Mouse (Mus musculus): ENCODE data around the gene Gm26657. TPM values are rescaled to one million over a fixed set of nuclear protein-coding genes. Genes with fewer than 3 reads are reported as not detected.

Gm26657 gene
- not detected in 2 replicates for polyA plus RNA-seq (2015; fragmentation: Nextera tagmentation; extraction: Ambion mirVana)

DNA sequence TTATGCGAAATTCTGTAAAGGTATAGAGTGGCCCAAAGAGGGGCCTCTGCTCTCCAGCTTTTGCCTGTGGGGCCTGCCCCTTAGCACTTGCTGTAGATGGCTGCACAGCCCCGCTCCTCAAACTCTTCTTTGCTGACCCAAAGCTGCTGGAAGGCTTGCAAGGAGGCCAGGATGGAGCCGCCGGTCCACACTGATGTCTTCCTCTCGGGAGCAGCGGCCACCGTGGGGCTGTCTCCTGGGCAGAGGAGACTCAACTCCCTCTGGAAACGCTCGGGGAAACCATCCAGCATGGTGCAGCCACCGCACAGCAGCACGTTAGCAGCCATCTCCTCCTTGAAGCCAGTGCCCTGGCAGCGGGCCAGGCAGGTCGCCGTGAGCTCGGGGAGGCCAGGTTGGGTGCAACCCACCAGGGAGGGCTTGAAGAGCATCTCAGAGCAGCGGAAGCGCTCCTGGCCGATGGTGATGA, at the start of gene Gm26657:
Gm26657 (plus strand) TSS at position 51 of the 466 bp plus-strand sequence.
- no peak within 1 kb of the TSS for H3K4me2 ChIP-seq
- H3K9ac ChIP-seq: no peak within 1 kb of the TSS
- no peaks in the 10 kb centered on the region for H3K36me3 ChIP-seq (replicated peaks)
- no peaks in the 10 kb centered on the region for H3K27me3 ChIP-seq
- no peaks in the 10 kb centered on the region for H3K4me1 ChIP-seq (replicated peaks)
- H3K9me3 ChIP-seq (replicated peaks): no peaks in the 10 kb centered on the region
- ATAC-seq (ENCODE audit: insufficient read depth): no peak
- H3K4me3 ChIP-seq (replicated peaks): no peak within 1 kb of the TSS
- 76% methylated on average over 18 of the region's 18 CpGs for WGBS (ENCODE audit: insufficient replicate concordance)
- H3K27ac ChIP-seq (replicated peaks): no peak within 1 kb of the TSS

DNA sequence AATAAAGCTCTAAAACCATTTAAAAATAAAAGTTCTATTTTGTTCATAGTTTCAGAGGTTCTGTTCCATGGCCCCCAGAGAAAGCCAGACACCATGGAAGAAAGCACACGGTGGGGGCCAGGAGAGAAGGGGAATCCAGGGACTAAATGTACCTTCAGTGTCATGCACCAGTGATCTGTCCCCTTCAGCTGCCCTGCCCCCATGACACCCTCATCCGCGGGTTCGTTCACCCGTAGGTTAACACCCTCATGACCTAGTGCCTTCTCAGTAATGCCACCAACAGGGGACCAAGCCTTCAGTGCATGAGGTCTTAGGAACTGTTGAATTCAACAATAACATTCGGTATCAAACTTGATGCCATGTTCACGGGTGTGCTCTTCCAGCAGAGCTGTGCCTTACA, 43.5 kb upstream of the Gm26657 start:
- Histone ChIP-seq H3K4me2 (no peak overlapping the region), H3K4me1 (replicated peaks) (no peaks in the 10 kb centered on the region), H3K27ac (replicated peaks) (no peak overlapping the region), H3K27me3 (no peaks in the 10 kb centered on the region), H3K36me3 (replicated peaks) (no peaks in the 10 kb centered on the region), H3K9me3 (replicated peaks) (no peaks in the 10 kb centered on the region), H3K9ac (no peak overlapping the region), H3K4me3 (replicated peaks) (no peak overlapping the region)
- ATAC-seq (ENCODE audit: insufficient read depth): no peak
- 74% methylated on average over 7 of the region's 7 CpGs for WGBS (ENCODE audit: insufficient replicate concordance)

DNA sequence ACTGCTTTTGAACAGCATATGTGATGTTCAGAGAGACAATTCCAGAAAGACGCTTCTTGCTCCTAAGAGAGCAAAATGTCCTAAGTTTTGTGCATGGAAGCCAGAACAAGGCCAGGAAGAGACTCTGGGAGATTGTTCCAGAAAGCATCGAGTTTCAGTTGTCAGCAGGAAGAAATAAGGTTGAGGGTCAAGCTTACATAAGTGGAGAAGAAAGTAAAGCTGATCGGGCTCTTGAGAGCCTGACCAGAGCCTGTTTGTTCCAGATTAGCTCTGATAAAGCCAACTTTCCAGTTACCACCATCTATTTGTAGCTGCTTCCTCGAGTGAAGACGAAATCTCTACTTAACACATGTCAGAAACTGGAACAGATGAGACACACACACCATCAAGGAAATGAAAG, 41.2 kb upstream of the Gm26657 start:
- H3K9me3 ChIP-seq (replicated peaks): no peaks in the 10 kb centered on the region
- H3K9ac ChIP-seq: no peak overlapping the region
- H3K4me1 ChIP-seq (replicated peaks): no peaks in the 10 kb centered on the region
- H3K36me3 ChIP-seq (replicated peaks): no peaks in the 10 kb centered on the region
- H3K27me3 ChIP-seq: no peaks in the 10 kb centered on the region
- no peak overlapping the region for H3K4me2 ChIP-seq
- no peak for ATAC-seq (ENCODE audit: insufficient read depth)
- WGBS (ENCODE audit: insufficient replicate concordance): 16% methylated on average over 5 of the region's 5 CpGs
- no peak overlapping the region for H3K4me3 ChIP-seq (replicated peaks)
- no peak overlapping the region for H3K27ac ChIP-seq (replicated peaks)

DNA sequence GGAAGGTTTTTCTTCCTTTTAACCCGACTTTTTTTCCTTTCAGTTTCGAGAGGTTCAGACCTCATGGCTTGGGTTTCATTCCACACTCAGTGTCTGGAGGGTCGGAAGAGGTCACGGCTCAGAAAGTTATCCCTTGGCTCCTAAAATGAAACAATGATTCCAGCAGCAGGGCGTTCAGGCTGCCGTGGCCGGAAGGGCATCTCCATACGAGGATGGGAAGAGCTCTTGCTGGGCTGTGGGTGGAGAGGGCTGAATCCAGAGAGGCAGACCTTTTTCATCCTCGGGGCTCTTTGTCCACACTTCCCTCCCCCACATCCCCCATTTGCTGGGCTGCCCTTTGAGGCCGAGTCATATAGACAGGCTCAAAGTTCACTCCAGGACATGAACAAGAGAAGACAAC, 37.6 kb upstream of the Gm26657 start:
- H3K4me3 ChIP-seq (replicated peaks): no peak overlapping the region
- no peaks in the 10 kb centered on the region for H3K4me1 ChIP-seq (replicated peaks)
- no peaks in the 10 kb centered on the region for H3K9me3 ChIP-seq (replicated peaks)
- no peaks in the 10 kb centered on the region for H3K36me3 ChIP-seq (replicated peaks)
- no peak for ATAC-seq (ENCODE audit: insufficient read depth)
- 29% methylated on average over 10 of the region's 10 CpGs for WGBS (ENCODE audit: insufficient replicate concordance)
- no peak overlapping the region for H3K27ac ChIP-seq (replicated peaks)
- no peaks in the 10 kb centered on the region for H3K27me3 ChIP-seq
- no peak overlapping the region for H3K9ac ChIP-seq
- peak overlapping the region; percentile 6; the same call in 1 of the 2 replicates for H3K4me2 ChIP-seq

DNA sequence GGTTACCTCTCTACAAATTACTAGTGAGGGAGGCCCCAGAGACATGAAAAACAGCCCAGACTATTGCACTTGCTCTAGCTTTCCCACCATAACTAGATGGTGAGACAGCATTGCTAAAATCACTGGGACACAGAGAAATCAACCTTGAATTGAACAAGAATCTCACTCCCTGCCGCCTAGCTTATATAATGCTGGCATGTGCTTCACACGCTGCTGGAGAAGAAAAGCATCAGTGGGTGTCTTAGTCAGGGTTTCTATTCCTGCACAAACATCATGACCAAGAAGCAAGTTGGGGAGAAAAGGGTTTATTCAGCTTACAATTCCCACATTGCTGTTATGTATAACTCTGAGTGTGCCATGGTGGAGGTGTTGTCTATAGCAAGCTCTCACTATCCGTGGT, 26.7 kb upstream of the Gm26657 start:
- WGBS (ENCODE audit: insufficient replicate concordance): 67% methylated on average over 3 of the region's 3 CpGs

DNA sequence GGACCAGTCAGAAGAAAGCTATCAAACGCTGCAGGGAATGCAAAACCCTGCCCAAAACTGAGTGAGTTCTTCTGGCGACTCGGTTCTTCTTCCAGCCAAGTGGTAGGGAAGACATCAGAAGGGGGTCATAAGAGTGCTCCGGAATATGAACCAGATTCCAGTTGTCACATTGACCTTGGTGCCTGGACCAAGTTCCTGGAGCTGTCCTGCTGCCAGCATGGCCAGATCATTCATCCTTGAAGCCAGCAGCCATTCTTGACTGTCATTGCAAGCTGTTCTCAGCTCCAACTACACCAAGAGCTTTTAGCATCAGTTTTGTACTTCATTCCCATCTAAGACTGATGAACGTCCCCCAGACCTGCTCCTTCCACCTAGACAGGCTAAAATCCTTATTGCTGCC, 23.1 kb upstream of the Gm26657 start:
- no peaks in the 10 kb centered on the region for H3K27me3 ChIP-seq
- H3K9ac ChIP-seq: no peak overlapping the region
- no peaks in the 10 kb centered on the region for H3K4me1 ChIP-seq (replicated peaks)
- H3K36me3 ChIP-seq (replicated peaks): no peaks in the 10 kb centered on the region
- no peaks in the 10 kb centered on the region for H3K9me3 ChIP-seq (replicated peaks)
- H3K4me3 ChIP-seq (replicated peaks): no peak overlapping the region
- no peak overlapping the region for H3K4me2 ChIP-seq
- WGBS (ENCODE audit: insufficient replicate concordance): 43% methylated on average over 5 of the region's 5 CpGs
- ATAC-seq (ENCODE audit: insufficient read depth): no peak
- H3K27ac ChIP-seq (replicated peaks): no peak overlapping the region

More for the DNA sequence above, 26.7 kb upstream of the Gm26657 start:
- no peaks in the 10 kb centered on the region for H3K9me3 ChIP-seq (replicated peaks)
- H3K36me3 ChIP-seq (replicated peaks): no peaks in the 10 kb centered on the region
- no peaks in the 10 kb centered on the region for H3K27me3 ChIP-seq
- no peak overlapping the region for H3K27ac ChIP-seq (replicated peaks)
- no peaks in the 10 kb centered on the region for H3K4me1 ChIP-seq (replicated peaks)
- no peak overlapping the region for H3K9ac ChIP-seq
- ATAC-seq (ENCODE audit: insufficient read depth): no peak
- H3K4me3 ChIP-seq (replicated peaks): no peak overlapping the region
- no peak overlapping the region for H3K4me2 ChIP-seq

DNA sequence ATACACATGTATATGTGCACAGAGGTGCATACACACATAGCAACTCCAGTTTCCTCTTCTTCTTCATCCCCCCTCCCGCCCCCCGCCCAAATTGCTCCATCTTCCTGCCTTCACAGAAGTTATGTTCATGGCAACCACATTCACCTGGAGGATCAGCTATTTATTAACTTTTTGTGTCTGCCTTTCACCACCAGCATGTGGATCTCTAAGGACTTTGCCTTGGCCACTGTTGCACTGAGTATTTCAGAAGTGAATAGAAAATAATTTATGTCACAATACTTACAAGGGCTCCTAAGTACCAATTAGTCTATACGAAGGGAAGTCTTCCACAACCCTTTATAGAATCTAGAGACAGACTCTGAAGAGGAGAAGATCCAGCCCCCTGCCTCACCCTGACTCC, 21.9 kb upstream of the Gm26657 start:
- H3K4me3 ChIP-seq (replicated peaks): no peak overlapping the region
- no peaks in the 10 kb centered on the region for H3K27me3 ChIP-seq
- no peaks in the 10 kb centered on the region for H3K9me3 ChIP-seq (replicated peaks)
- H3K27ac ChIP-seq (replicated peaks): no peak overlapping the region
- no peak overlapping the region for H3K4me2 ChIP-seq
- ATAC-seq (ENCODE audit: insufficient read depth): no peak
- H3K9ac ChIP-seq: no peak overlapping the region
- no peaks in the 10 kb centered on the region for H3K4me1 ChIP-seq (replicated peaks)
- WGBS (ENCODE audit: insufficient replicate concordance): 44% methylated on average over 3 of the region's 3 CpGs
- H3K36me3 ChIP-seq (replicated peaks): no peaks in the 10 kb centered on the region

DNA sequence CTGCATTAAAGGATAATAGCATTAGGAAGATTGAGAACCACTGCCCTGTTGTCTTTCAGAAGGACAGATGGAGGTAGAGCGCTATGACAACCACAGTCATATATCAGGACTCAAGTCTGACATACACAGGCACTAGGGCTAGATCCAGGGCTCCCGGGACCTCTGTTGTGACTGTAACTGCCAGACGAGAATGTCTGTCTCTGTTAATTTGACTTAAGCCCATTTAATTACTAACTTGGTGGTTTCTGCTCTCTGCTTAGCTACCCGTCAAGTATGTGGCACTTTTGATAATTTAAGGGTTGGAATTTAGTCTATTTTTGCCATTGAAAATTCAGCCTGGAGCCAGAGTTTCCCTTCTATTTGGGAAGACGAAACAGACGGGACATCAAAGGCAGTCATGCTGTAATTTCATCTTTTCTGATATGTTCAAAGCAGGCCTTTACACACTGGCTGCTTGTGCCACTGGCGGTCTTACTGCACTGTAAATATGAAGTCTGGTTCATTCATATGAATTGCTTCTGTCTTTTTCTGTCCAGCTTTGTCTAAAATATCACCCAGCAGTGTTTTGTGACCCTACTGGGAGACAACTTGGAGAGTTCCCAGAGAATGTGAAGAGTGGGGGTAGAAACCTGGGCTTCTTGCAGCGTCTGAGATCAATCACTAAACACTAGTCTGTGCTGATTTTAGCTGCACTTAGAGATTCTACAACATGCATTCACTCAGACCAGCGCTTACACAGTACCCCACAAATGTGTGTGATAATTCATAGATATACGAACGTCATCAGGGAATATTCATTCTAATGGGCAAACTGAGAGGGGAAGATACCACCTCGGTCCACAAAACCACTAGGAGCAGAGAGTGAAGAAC, 21.1 kb upstream of the Gm26657 start:
- ATAC-seq (ENCODE audit: insufficient read depth): no peak
- Histone ChIP-seq H3K4me2 (no peak overlapping the region), H3K9ac (no peak overlapping the region), H3K4me3 (replicated peaks) (no peak overlapping the region), H3K27ac (replicated peaks) (no peak overlapping the region), H3K27me3 (no peaks in the 10 kb centered on the region), H3K4me1 (replicated peaks) (no peaks in the 10 kb centered on the region), H3K9me3 (replicated peaks) (no peaks in the 10 kb centered on the region), H3K36me3 (replicated peaks) (no peaks in the 10 kb centered on the region)
- WGBS (ENCODE audit: insufficient replicate concordance): 56% methylated on average over 12 of the region's 12 CpGs

DNA sequence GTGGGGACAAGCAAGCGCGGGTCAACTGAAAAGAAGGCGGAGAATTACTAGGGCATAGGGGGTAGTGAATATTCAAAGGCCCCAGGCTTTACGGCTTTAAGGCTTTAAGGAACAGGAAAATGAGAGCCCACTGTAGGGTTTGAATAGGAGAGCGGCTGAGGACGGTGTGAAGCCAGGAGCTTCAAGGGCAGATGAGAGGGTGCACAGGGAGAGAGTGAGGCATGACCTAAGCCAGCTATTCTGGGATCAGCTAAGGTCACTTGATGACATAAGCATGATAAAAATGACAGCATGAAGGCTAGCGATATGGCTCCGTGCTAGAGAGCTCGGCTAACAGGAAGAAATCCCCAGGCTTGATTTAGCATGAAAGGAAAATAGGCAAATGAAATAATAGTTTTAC, 20.4 kb upstream of the Gm26657 start:
- Histone ChIP-seq H3K9me3 (replicated peaks) (no peaks in the 10 kb centered on the region), H3K27ac (replicated peaks) (no peak overlapping the region), H3K4me2 (no peak overlapping the region), H3K36me3 (replicated peaks) (no peaks in the 10 kb centered on the region), H3K27me3 (no peaks in the 10 kb centered on the region), H3K4me3 (replicated peaks) (no peak overlapping the region), H3K9ac (no peak overlapping the region), H3K4me1 (replicated peaks) (no peaks in the 10 kb centered on the region)
- ATAC-seq (ENCODE audit: insufficient read depth): no peak
- 55% methylated on average over 9 of the region's 9 CpGs for WGBS (ENCODE audit: insufficient replicate concordance)

DNA sequence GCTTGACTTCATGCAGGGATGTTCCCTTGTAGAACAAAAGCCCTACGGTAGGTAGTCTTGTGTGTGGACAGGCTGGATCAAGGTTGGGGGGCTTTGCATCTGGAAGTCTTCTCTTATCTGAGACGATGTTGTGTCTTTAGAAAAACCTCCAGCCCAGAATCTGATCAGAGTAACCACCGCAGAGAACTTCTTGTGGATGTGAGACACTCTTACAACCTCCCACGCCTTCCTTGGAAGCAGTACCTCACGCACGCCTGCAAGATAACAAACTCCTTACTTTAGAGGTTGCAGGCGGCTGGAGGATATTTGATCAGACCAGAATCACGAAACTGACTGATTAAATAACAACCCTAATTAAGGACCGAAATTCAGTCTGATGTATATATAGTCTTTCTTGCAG, 19.5 kb upstream of the Gm26657 start:
- Histone ChIP-seq H3K27ac (replicated peaks) (no peak overlapping the region), H3K4me3 (replicated peaks) (no peak overlapping the region), H3K4me1 (replicated peaks) (no peaks in the 10 kb centered on the region), H3K36me3 (replicated peaks) (no peaks in the 10 kb centered on the region), H3K4me2 (no peak overlapping the region), H3K27me3 (no peaks in the 10 kb centered on the region), H3K9ac (no peak overlapping the region), H3K9me3 (replicated peaks) (no peaks in the 10 kb centered on the region)
- ATAC-seq (ENCODE audit: insufficient read depth): no peak
- WGBS (ENCODE audit: insufficient replicate concordance): 50% methylated on average over 9 of the region's 9 CpGs

DNA sequence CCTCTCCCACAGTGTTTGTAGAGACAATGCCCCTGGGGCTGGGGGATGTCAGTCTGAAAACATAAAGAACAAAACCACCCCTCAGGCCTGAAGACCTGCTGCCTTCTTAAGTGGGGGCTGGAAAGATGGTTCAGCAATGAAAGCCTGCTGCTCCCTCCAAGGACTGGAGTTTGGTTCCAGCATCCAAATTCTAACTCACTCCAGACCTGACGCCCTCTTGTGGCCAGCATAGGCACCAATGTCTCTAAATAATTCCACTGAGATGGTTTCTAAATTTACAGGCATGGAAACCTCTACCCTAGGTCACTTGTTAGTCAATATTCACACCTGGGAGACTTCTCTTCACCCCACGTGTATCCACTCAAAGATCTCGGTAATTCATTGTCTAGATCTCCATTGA, 18.4 kb upstream of the Gm26657 start:
- ATAC-seq (ENCODE audit: insufficient read depth): no peak
- H3K9me3 ChIP-seq (replicated peaks): no peaks in the 10 kb centered on the region
- H3K4me1 ChIP-seq (replicated peaks): no peaks in the 10 kb centered on the region
- 13% methylated on average over 3 of the region's 3 CpGs for WGBS (ENCODE audit: insufficient replicate concordance)
- no peaks in the 10 kb centered on the region for H3K36me3 ChIP-seq (replicated peaks)
- no peak overlapping the region for H3K4me2 ChIP-seq
- H3K27ac ChIP-seq (replicated peaks): no peak overlapping the region
- no peaks in the 10 kb centered on the region for H3K27me3 ChIP-seq
- no peak overlapping the region for H3K4me3 ChIP-seq (replicated peaks)
- no peak overlapping the region for H3K9ac ChIP-seq

DNA sequence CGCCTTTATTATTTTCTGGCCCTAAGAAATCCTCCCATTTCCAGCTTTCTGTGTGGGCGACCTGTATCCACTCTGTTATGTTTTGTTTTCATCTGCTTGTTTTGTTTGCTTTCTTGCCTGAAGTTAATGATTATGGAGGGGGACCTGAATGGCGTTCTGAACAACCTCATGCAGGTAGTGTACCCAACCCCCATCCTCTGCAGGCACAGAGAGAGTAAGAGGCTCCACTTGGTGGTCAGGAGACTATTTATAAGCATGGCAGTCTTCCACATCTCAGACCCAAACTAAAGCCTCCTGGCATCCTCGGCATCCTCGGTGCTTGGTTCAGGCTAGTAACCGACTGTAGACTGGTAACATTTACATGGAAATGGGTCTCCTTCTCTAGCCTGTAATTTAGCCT, 17.5 kb upstream of the Gm26657 start:
- no peak for ATAC-seq (ENCODE audit: insufficient read depth)
- WGBS (ENCODE audit: insufficient replicate concordance): 56% methylated on average over 6 of the region's 6 CpGs
- no peak overlapping the region for H3K4me3 ChIP-seq (replicated peaks)
- no peaks in the 10 kb centered on the region for H3K9me3 ChIP-seq (replicated peaks)
- no peak overlapping the region for H3K27ac ChIP-seq (replicated peaks)
- H3K9ac ChIP-seq: no peak overlapping the region
- H3K4me2 ChIP-seq: no peak overlapping the region
- H3K4me1 ChIP-seq (replicated peaks): no peaks in the 10 kb centered on the region
- H3K36me3 ChIP-seq (replicated peaks): no peaks in the 10 kb centered on the region
- H3K27me3 ChIP-seq: no peaks in the 10 kb centered on the region
